Mouse (Mus musculus) intestine, embryonic 16.5 days (tissue): ENCODE measurements at regions not wholly inside any gene's neighbourhood (a gene's known extent, or its start where the extent isn't known, plus 50 kb on each side); places are given as distances from the start of the nearest gene placed in this dataset. TPM values are rescaled to one million over a fixed set of nuclear protein-coding genes. Genes with fewer than 3 reads are reported as not detected.

Source experiments
- ATAC-seq: fragments of 200-750 bp; cut with Nextera tagmentation; 2 replicates; pipeline ENCODE4 v1.8.0; 2017; ENCODE audit warnings: moderate TSS enrichment, moderate library complexity
- H3K27ac ChIP-seq: fragments of 300-500 bp; sonication (generic); 2 replicates; pipeline ENCODE4 v1.5.1; 2014; ENCODE audit warnings: mild to moderate bottlenecking, low read length
- H3K27me3 ChIP-seq: fragments of 300-500 bp; sonication (generic); replicated peaks from 2 replicates; pipeline ENCODE4 v1.6.1; 2014; ENCODE audit warnings: low read length, control low read depth, mixed read lengths; ENCODE audit not compliant: control insufficient read depth, insufficient read depth
- H3K36me3 ChIP-seq: fragments of 300-500 bp; sonication (generic); 2 replicates; pipeline ENCODE4 v1.6.1; 2014; ENCODE audit warnings: low read length, control low read depth; ENCODE audit not compliant: control insufficient read depth, insufficient read depth
- H3K4me1 ChIP-seq: fragments of 300-500 bp; sonication (generic); 2 replicates; pipeline ENCODE4 v1.6.1; 2014; ENCODE audit warnings: low read length, control low read depth, mixed read lengths; ENCODE audit not compliant: control insufficient read depth, insufficient read depth
- H3K4me2 ChIP-seq: fragments of 300-500 bp; sonication (generic); 2 replicates; pipeline ENCODE4 v1.6.1; 2014; ENCODE audit warnings: low read depth, low read length, control low read depth
- H3K4me3 ChIP-seq: fragments of 300-500 bp; sonication (generic); 2 replicates; pipeline ENCODE4 v1.5.1; 2014; ENCODE audit warnings: mild to moderate bottlenecking, low read length
- H3K9ac ChIP-seq: fragments of 300-500 bp; sonication (generic); 2 replicates; pipeline ENCODE4 v1.6.1; 2014; ENCODE audit warnings: low read depth, low read length
- H3K9me3 ChIP-seq: fragments of 300-500 bp; sonication (generic); 2 replicates; pipeline ENCODE4 v1.6.1; 2016; ENCODE audit warnings: low read length, control low read depth; ENCODE audit not compliant: control insufficient read depth
- WGBS: fragments of 180-500 bp; shearing (Covaris S2); extraction: QIAGEN DNeasy Blood & Tissue Kit; methylation state at CpG from one replicate; pipeline ENCODE4 v1.1.7; 2014; 5-methylcytosine and 5-hydroxymethylcytosine counted together
- microRNA-seq: library from miRNA; unstranded; fragments of <30 nt; microRNA quantifications from one replicate; pipeline ENCODE4, GENCODE M21; 2016

- Histone ChIP-seq H3K27me3 (no peaks in the 10 kb centered on the region), H3K36me3 (no peaks in the 10 kb centered on the region), H3K9ac (no peak overlapping the region), H3K4me3 (no peak overlapping the region), H3K4me1 (no peaks in the 10 kb centered on the region), H3K27ac (no peak overlapping the region), H3K9me3 (no peaks in the 10 kb centered on the region), H3K4me2 (no peak overlapping the region)
- no peak for ATAC-seq
- WGBS, result 35% methylated on average over 2 of the region's 2 CpGs
These were observed 55.5 kb upstream of the Mpdz start for GRCm38 (mm10) chr4:81498133-81498532.

GRCm38 (mm10) chr4:81492811-81493210 lies 50.2 kb upstream of the Mpdz start:
- H3K27me3 ChIP-seq, result no peaks in the 10 kb centered on the region
- no peak overlapping the region for H3K4me2 ChIP-seq
- no peaks in the 10 kb centered on the region for H3K36me3 ChIP-seq
- H3K4me3 ChIP-seq, result no peak overlapping the region
- 81% methylated on average over 3 of the region's 3 CpGs for WGBS
- H3K9ac ChIP-seq, result no peak overlapping the region
- H3K9me3 ChIP-seq, result no peaks in the 10 kb centered on the region
- H3K4me1 ChIP-seq, result no peaks in the 10 kb centered on the region
- H3K27ac ChIP-seq, result no peak overlapping the region
- no peak for ATAC-seq

Small RNAs in the stretch of these regions (microRNA-seq; reads per million reads assigned to microRNA genes)
- not detected for gene Gm22402
